Mouse (Mus musculus) embryonic facial prominence, embryonic 15.5 days (tissue): ENCODE data around the gene Klrc3. TPM values are rescaled to one million over a fixed set of nuclear protein-coding genes. Genes with fewer than 3 reads are reported as not detected.
"Not testable (repeated sequence)": the region's sequence is repeated elsewhere in the genome, so short reads cannot be mapped to it uniquely, and the experiment has no call there.

Experiments used
- ATAC-seq: fragments of 200-750 bp; cut with Nextera tagmentation; 2 replicates; pipeline ENCODE4 v1.8.0; 2017; ENCODE audit warnings: low read depth, moderate TSS enrichment; ENCODE audit not compliant: insufficient number of reproducible peaks, low FRiP score, low TSS enrichment
- H3K27ac ChIP-seq: fragments of 300-500 bp; sonication (generic); replicated peaks from 2 replicates; pipeline ENCODE4 v1.5.1; 2015; ENCODE audit warnings: mild to moderate bottlenecking, inconsistent platforms
- H3K27me3 ChIP-seq: fragments of 300-500 bp; sonication (generic); 2 replicates; pipeline ENCODE4 v1.6.1; 2015; ENCODE audit warnings: inconsistent platforms
- H3K36me3 ChIP-seq: fragments of 300-500 bp; sonication (generic); 2 replicates; pipeline ENCODE4 v1.6.1; 2015; ENCODE audit warnings: mild to moderate bottlenecking, inconsistent platforms
- H3K4me1 ChIP-seq: fragments of 300-500 bp; sonication (generic); 2 replicates; pipeline ENCODE4 v1.6.1; 2015; ENCODE audit warnings: inconsistent platforms
- H3K4me2 ChIP-seq: fragments of 300-500 bp; sonication (generic); replicated peaks from 2 replicates; pipeline ENCODE4 v1.6.1; 2015; ENCODE audit warnings: mild to moderate bottlenecking, inconsistent platforms
- H3K4me3 ChIP-seq: fragments of 300-500 bp; sonication (generic); replicated peaks from 2 replicates; pipeline ENCODE4 v1.5.1; 2015; ENCODE audit warnings: mild to moderate bottlenecking, inconsistent platforms
- H3K9ac ChIP-seq: fragments of 300-500 bp; sonication (generic); 2 replicates; pipeline ENCODE4 v1.6.1; 2015; ENCODE audit warnings: inconsistent platforms
- H3K9me3 ChIP-seq: fragments of 300-500 bp; sonication (generic); replicated peaks from 2 replicates; pipeline ENCODE4 v1.6.1; 2016; ENCODE audit warnings: inconsistent platforms
- WGBS: fragments of 180-500 bp; shearing (Covaris S2); methylation state at CpG from one replicate; pipeline ENCODE4 v1.1.7; 2015; 5-methylcytosine and 5-hydroxymethylcytosine counted together
- polyA plus RNA-seq: library from polyadenylated mRNA; unstranded; fragments of >200 nt; fragmentation: Nextera tagmentation; extraction: Ambion mirVana; gene quantifications from 2 replicates; pipeline ENCODE4 v1.2.1, GENCODE M21; 2015

The Klrc3 gene
- polyA plus RNA-seq = not detected in 2 replicates

- H3K4me2 ChIP-seq, H3K4me1 ChIP-seq, H3K27ac ChIP-seq, H3K36me3 ChIP-seq, H3K9me3 ChIP-seq, H3K9ac ChIP-seq, H3K4me3 ChIP-seq, H3K27me3 ChIP-seq, ATAC-seq: not testable (repeated sequence)
- 83% methylated on average over 3 of the region's 3 CpGs for WGBS
Measured at GRCm38 (mm10) chr6:129643237-129643636, at the start of gene Klrc3. TSS of gene Klrc3 (minus strand) at chr6:129643337.

GRCm38 (mm10) chr6:129691436-129691835 is 48.3 kb upstream of the Klrc3 start:
- H3K4me3 ChIP-seq, H3K4me2 ChIP-seq, H3K27ac ChIP-seq, H3K9me3 ChIP-seq, H3K9ac ChIP-seq, H3K27me3 ChIP-seq, H3K36me3 ChIP-seq, H3K4me1 ChIP-seq, ATAC-seq: not testable (repeated sequence)
- WGBS = 84% methylated on average over 10 of the region's 10 CpGs

- Histone ChIP-seq H3K9ac (no peak overlapping the region), H3K9me3 (no peaks in the 10 kb centered on the region), H3K27ac (no peak overlapping the region), H3K27me3 (no peaks in the 10 kb centered on the region), H3K36me3 (no peaks in the 10 kb centered on the region), H3K4me2 (no peak overlapping the region), H3K4me3 (no peak overlapping the region), H3K4me1 (no peaks in the 10 kb centered on the region)
- WGBS = 78% methylated on average over 1 of the region's 1 CpGs
- ATAC-seq = no peak
Measured at GRCm38 (mm10) chr6:129680379-129680778, 37.2 kb upstream of the Klrc3 start.

- Histone ChIP-seq H3K27ac (no peak within 1 kb of the TSS), H3K27me3 (no peaks in the 10 kb centered on the region), H3K9me3 (no peaks in the 10 kb centered on the region), H3K9ac (no peak within 1 kb of the TSS), H3K4me3 (no peak within 1 kb of the TSS), H3K4me2 (no peak within 1 kb of the TSS), H3K36me3 (no peaks in the 10 kb centered on the region), H3K4me1 (no peaks in the 10 kb centered on the region)
- WGBS = 72% methylated on average over 3 of the region's 3 CpGs
- no peak for ATAC-seq
Measured at GRCm38 (mm10) chr6:129678873-129679272, 35.7 kb upstream of the Klrc3 start, which contains the start of gene Klrc1. TSS of gene Klrc1 (minus strand) at chr6:129678973.

- H3K9me3 ChIP-seq, H3K27me3 ChIP-seq: not testable (repeated sequence)
- whole genome bisulfite sequencing = no CpG with 5 or more reads among the region's 3 CpGs
Measured at GRCm38 (mm10) chr6:129661301-129661700, 18.2 kb upstream of the Klrc3 start.

GRCm38 (mm10) chr6:129660589-129660988 is 17.5 kb upstream of the Klrc3 start, which contains the start of gene Klrc2:
TSS of gene Klrc2 (minus strand) at chr6:129660689.
- H3K27me3 ChIP-seq, H3K36me3 ChIP-seq, H3K27ac ChIP-seq, H3K9ac ChIP-seq, H3K4me3 ChIP-seq, H3K9me3 ChIP-seq, ATAC-seq, H3K4me1 ChIP-seq, H3K4me2 ChIP-seq: not testable (repeated sequence)
- 67% methylated on average over 4 of the region's 4 CpGs for WGBS

More at GRCm38 (mm10) chr6:129661301-129661700, 18.2 kb upstream of the Klrc3 start:
- H3K4me2 ChIP-seq, H3K4me1 ChIP-seq, H3K4me3 ChIP-seq, H3K36me3 ChIP-seq, H3K9ac ChIP-seq, H3K27ac ChIP-seq, ATAC-seq: not testable (repeated sequence)

GRCm38 (mm10) chr6:129644054-129644453 is 917 bp upstream of the Klrc3 start:
- H3K4me2 ChIP-seq, H3K36me3 ChIP-seq, H3K4me3 ChIP-seq, H3K9ac ChIP-seq, H3K27me3 ChIP-seq, H3K27ac ChIP-seq, H3K4me1 ChIP-seq, H3K9me3 ChIP-seq, ATAC-seq: not testable (repeated sequence)
- 60% methylated on average over 1 of the region's 3 CpGs for WGBS

- H3K4me1 ChIP-seq, H3K9ac ChIP-seq, ATAC-seq, H3K4me2 ChIP-seq, H3K9me3 ChIP-seq, H3K36me3 ChIP-seq, H3K4me3 ChIP-seq, H3K27ac ChIP-seq, H3K27me3 ChIP-seq: not testable (repeated sequence)
- WGBS = 80% methylated on average over 2 of the region's 2 CpGs
Measured at GRCm38 (mm10) chr6:129631046-129631445, 12.1 kb downstream of the Klrc3 start.

- Histone ChIP-seq H3K4me2 (no peak within 1 kb of the TSS), H3K27ac (no peak within 1 kb of the TSS), H3K9me3 (no peaks in the 10 kb centered on the region), H3K27me3 (no peaks in the 10 kb centered on the region), H3K9ac (no peak within 1 kb of the TSS), H3K36me3 (no peaks in the 10 kb centered on the region), H3K4me1 (no peaks in the 10 kb centered on the region), H3K4me3 (no peak within 1 kb of the TSS)
- 72% methylated on average over 4 of the region's 4 CpGs for WGBS
- no peak for ATAC-seq
Measured at GRCm38 (mm10) chr6:129623735-129624134, 19.4 kb downstream of the Klrc3 start, which contains the start of gene Klrk1. TSS of gene Klrk1 (minus strand) at chr6:129623864.

GRCm38 (mm10) chr6:129608372-129608771 is 34.8 kb downstream of the Klrc3 start:
- ATAC-seq = no peak
- H3K4me3 ChIP-seq = no peak overlapping the region
- no peak overlapping the region for H3K4me2 ChIP-seq
- no peaks in the 10 kb centered on the region for H3K9me3 ChIP-seq
- no peaks in the 10 kb centered on the region for H3K4me1 ChIP-seq
- H3K36me3 ChIP-seq = no peaks in the 10 kb centered on the region
- H3K9ac ChIP-seq = no peak overlapping the region
- H3K27me3 ChIP-seq = no peaks in the 10 kb centered on the region
- H3K27ac ChIP-seq = no peak overlapping the region

- 71% methylated on average over 3 of the region's 3 CpGs for WGBS
- H3K27ac ChIP-seq = no peak within 1 kb of the TSS
- H3K4me3 ChIP-seq = no peak within 1 kb of the TSS
- H3K9ac ChIP-seq = no peak within 1 kb of the TSS
- no peak for ATAC-seq
- no peaks in the 10 kb centered on the region for H3K27me3 ChIP-seq
- H3K9me3 ChIP-seq = no peaks in the 10 kb centered on the region
- no peaks in the 10 kb centered on the region for H3K4me1 ChIP-seq
- H3K4me2 ChIP-seq = no peak within 1 kb of the TSS
- no peaks in the 10 kb centered on the region for H3K36me3 ChIP-seq
Measured at GRCm38 (mm10) chr6:129591508-129591907, 51.6 kb downstream of the Klrc3 start, which contains the start of gene Klrd1. TSS of gene Klrd1 (plus strand) at chr6:129591782.
